Mouse (Mus musculus): Measurements from ENCODE around the gene Dip2b. TPM values are rescaled to one million over a fixed set of nuclear protein-coding genes. Genes with fewer than 3 reads are reported as not detected.
A peak's percentile ranks its signal among the peaks of the same experiment; 100 is the strongest.

The Dip2b gene
- total and polyA plus RNA-seq, 3 experiments, result 11.2 to 19.5 (median 18.6) TPM

- TF ChIP-seq POLR2A (IDR thresholded peaks at IDR 0.05; ENCODE audit: insufficient read depth, low read depth, low read length) (no peak), CTCF (IDR thresholded peaks at IDR 0.05) (no peak), EP300 (IDR thresholded peaks at IDR 0.05; ENCODE audit: insufficient read depth, low read depth, low read length) (no peak)
- intact Hi-C loops (cut with DNase I), result loop anchor here (10.0 kb wide), 1 partner anchor 345 kb away; no protein-coding TSS in a partner anchor
- WGBS, result 88% methylated on average over 2 of the region's 2 CpGs
Observed at GRCm38 (mm10) chr15:100029900-100030299, 8.6 kb upstream of the Dip2b start.

GRCm38 (mm10) chr15:100032546-100032945 is 5.9 kb upstream of the Dip2b start:
- intact Hi-C loops (cut with DNase I), result loop anchor here (10.0 kb wide), 1 partner anchor 342 kb away; no protein-coding TSS in a partner anchor
- WGBS, result 85% methylated on average over 3 of the region's 3 CpGs

More at GRCm38 (mm10) chr15:100029900-100030299, 8.6 kb upstream of the Dip2b start:
- no peak overlapping the region for H3K4me3 ChIP-seq
- H3K9ac ChIP-seq (ENCODE audit: low read depth, low read length), result no peak overlapping the region
- H3K27me3 ChIP-seq (ENCODE audit: control insufficient read depth, insufficient read depth, low read length), result no peaks in the 10 kb centered on the region
- H3K4me1 ChIP-seq (ENCODE audit: control insufficient read depth, insufficient read depth, low read length), result no peaks in the 10 kb centered on the region
- H3K79me2 ChIP-seq (replicated peaks; ENCODE audit: control insufficient read depth, insufficient read depth, low read length), result no peaks in the 10 kb centered on the region
- DNase-seq, result no peak
- H3K36me3 ChIP-seq (ENCODE audit: control insufficient read depth, insufficient read depth, low read length), result no peaks in the 10 kb centered on the region
- H3K27ac ChIP-seq, result no peak overlapping the region

GRCm38 (mm10) chr15:100039001-100039701 is 687 bp downstream of the Dip2b start:
- peak; percentile 52 to 75 for DNase-seq
- intact Hi-C loops (cut with DNase I), result loop anchor here (5.0 to 10.0 kb wide), 3 partner anchors 188 to 336 kb away; partner anchors contain the start of genes Atf1 and Mettl7a1
- peak overlapping the region; percentile 97 for H3K9ac ChIP-seq (ENCODE audit: low read depth, low read length)
- H3K27me3 ChIP-seq (ENCODE audit: control insufficient read depth, insufficient read depth, low read length), result no peaks in the 10 kb centered on the region
- H3K4me1 ChIP-seq (ENCODE audit: control insufficient read depth, insufficient read depth, low read length), result peaks cover 14% of the 10 kb centered on the region
- H3K36me3 ChIP-seq (ENCODE audit: control insufficient read depth, insufficient read depth, low read length), result peaks cover 11% of the 10 kb centered on the region
- H3K4me3 ChIP-seq, result peak overlapping the region; percentile 70
- TF ChIP-seq EP300 (IDR thresholded peaks at IDR 0.05; ENCODE audit: insufficient read depth, low read depth, low read length), result 0 out of 2 replicates have a peak, but pooled peaks have one; percentile 16
- no peak for TF ChIP-seq CTCF (IDR thresholded peaks at IDR 0.05)
- H3K27ac ChIP-seq, result peak overlapping the region; percentile 96
- 0 out of 2 replicates have a peak, but pooled peaks cover 2% of the 10 kb centered on the region for H3K79me2 ChIP-seq (replicated peaks; ENCODE audit: control insufficient read depth, insufficient read depth, low read length)
- WGBS, result 1% methylated on average over 36 of the region's 36 CpGs

More at GRCm38 (mm10) chr15:100032546-100032945, 5.9 kb upstream of the Dip2b start:
- no peaks in the 10 kb centered on the region for H3K4me1 ChIP-seq (ENCODE audit: control insufficient read depth, insufficient read depth, low read length)
- H3K36me3 ChIP-seq (ENCODE audit: control insufficient read depth, insufficient read depth, low read length), result no peaks in the 10 kb centered on the region
- no peaks in the 10 kb centered on the region for H3K27me3 ChIP-seq (ENCODE audit: control insufficient read depth, insufficient read depth, low read length)
- H3K79me2 ChIP-seq (replicated peaks; ENCODE audit: control insufficient read depth, insufficient read depth, low read length), result no peaks in the 10 kb centered on the region
- no peak overlapping the region for H3K4me3 ChIP-seq
- no peak overlapping the region for H3K9ac ChIP-seq (ENCODE audit: low read depth, low read length)
- DNase-seq, result no peak
- TF ChIP-seq EP300 (IDR thresholded peaks at IDR 0.05; ENCODE audit: insufficient read depth, low read depth, low read length) (no peak), POLR2A (IDR thresholded peaks at IDR 0.05; ENCODE audit: insufficient read depth, low read depth, low read length) (no peak), CTCF (IDR thresholded peaks at IDR 0.05) (no peak)
- H3K27ac ChIP-seq, result no peak overlapping the region

GRCm38 (mm10) chr15:100040541-100041266 is 2.2 kb downstream of the Dip2b start:
- TF ChIP-seq POLR2A (IDR thresholded peaks at IDR 0.05; ENCODE audit: insufficient read depth, low read depth, low read length), result no peak
- TF ChIP-seq EP300 (IDR thresholded peaks at IDR 0.05; ENCODE audit: insufficient read depth, low read depth, low read length), result 0 out of 2 replicates have a peak, but pooled peaks have one; percentile 35
- intact Hi-C loops (cut with DNase I), result no loop called here
- Histone ChIP-seq H3K36me3 (ENCODE audit: control insufficient read depth, insufficient read depth, low read length) (peaks cover 17% of the 10 kb centered on the region), H3K27ac (peak overlapping the region; percentile 50), H3K4me1 (ENCODE audit: control insufficient read depth, insufficient read depth, low read length) (peaks cover 22% of the 10 kb centered on the region), H3K4me3 (peak overlapping the region; percentile 70), H3K79me2 (replicated peaks; ENCODE audit: control insufficient read depth, insufficient read depth, low read length) (0 out of 2 replicates have a peak, but pooled peaks cover 2% of the 10 kb centered on the region), H3K9ac (ENCODE audit: low read depth, low read length) (peak overlapping the region; percentile 18), H3K27me3 (ENCODE audit: control insufficient read depth, insufficient read depth, low read length) (no peaks in the 10 kb centered on the region)
- peak in 1 of 2 experiments; percentile 52 for DNase-seq
- WGBS, result 26% methylated on average over 14 of the region's 14 CpGs

- WGBS, result 26% methylated on average over 10 of the region's 10 CpGs
Observed at GRCm38 (mm10) chr15:100041267-100042047, 3.0 kb downstream of the Dip2b start.

More at GRCm38 (mm10) chr15:100041267-100042047, 3.0 kb downstream of the Dip2b start:
- Histone ChIP-seq H3K27me3 (ENCODE audit: control insufficient read depth, insufficient read depth, low read length) (no peaks in the 10 kb centered on the region), H3K27ac (peak overlapping the region; percentile 50), H3K4me3 (peak overlapping the region; percentile 30; the same call in 1 of the 2 replicates), H3K79me2 (replicated peaks; ENCODE audit: control insufficient read depth, insufficient read depth, low read length) (0 out of 2 replicates have a peak, but pooled peaks cover 2% of the 10 kb centered on the region), H3K9ac (ENCODE audit: low read depth, low read length) (peak overlapping the region; percentile 18), H3K4me1 (ENCODE audit: control insufficient read depth, insufficient read depth, low read length) (peaks cover 24% of the 10 kb centered on the region), H3K36me3 (ENCODE audit: control insufficient read depth, insufficient read depth, low read length) (peaks cover 17% of the 10 kb centered on the region)
- intact Hi-C loops (cut with DNase I), result no loop called here
- TF ChIP-seq POLR2A (IDR thresholded peaks at IDR 0.05; ENCODE audit: insufficient read depth, low read depth, low read length) (no peak), CTCF (IDR thresholded peaks at IDR 0.05) (no peak), EP300 (IDR thresholded peaks at IDR 0.05; ENCODE audit: insufficient read depth, low read depth, low read length) (no peak)
- peak; percentile 40 to 48 for DNase-seq
